ENCODE assay signal across 7 mouse cellular contexts in the genomic region with DNA sequence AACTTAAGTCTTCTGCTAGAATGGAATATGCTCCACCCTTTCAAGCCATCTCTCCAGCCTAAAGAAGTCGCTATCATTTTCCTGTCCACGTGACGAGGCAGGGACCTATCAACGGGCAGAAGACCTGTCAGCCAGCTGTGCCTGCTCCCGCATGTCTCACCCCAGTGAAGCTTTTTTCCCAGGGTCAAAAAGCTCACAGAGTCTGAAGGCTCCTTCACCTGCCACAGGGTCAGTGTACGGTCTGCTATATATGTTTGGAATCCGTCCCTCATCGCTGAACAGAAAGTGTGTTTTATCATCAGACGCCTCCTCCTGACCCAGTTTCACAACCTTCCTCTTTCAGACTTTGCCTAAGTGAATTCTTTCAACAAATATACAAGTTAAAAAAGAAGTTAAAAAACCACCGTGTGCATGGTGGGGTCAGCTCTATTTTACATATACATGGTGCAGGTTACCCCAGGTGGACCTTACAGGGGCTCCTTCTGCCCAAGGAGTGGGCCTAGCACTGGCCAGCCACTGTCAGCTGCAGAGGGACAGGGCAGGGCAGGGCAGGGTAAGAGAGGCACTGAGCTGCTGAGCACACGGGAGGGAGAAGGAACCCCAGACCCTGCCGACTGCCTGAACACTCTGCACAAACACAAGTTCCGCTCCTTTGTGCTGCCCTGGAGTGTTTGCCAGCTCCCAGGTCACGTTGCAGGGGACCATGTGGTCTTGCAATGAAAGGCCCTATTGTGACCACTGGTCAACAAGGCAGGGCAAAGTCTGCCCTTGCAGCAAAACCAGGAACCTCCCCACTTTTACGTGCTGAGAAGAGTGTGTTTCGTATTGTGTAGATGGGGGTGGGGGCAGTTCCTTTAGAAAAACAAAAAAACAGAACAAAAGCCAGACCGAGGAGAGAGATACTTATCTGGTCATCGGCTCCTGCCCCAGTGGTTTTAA.
DNase-seq lines count a peak whose midpoint lies in the region; ATAC-seq and TF ChIP-seq lines count a peak whose summit lies in the region.

No protein-coding gene starts in this region.

- intact Hi-C loops in heart, postnatal 25 days (cut with DNase I) = no loop called here

- H3K9ac ChIP-seq in liver, embryonic 12.5 days = peak overlapping the region; percentile 13; the same call in 1 of the 2 replicates
- H3K9ac ChIP-seq in midbrain, embryonic 16.5 days (ENCODE audit: low read depth, low read length) = no peak overlapping the region
- no peak overlapping the region for H3K9ac ChIP-seq in stomach, postnatal 0 days (ENCODE audit: low read length)

- H3K9me3 ChIP-seq in liver, embryonic 12.5 days (replicated peaks) = no peaks in the 10 kb centered on the region
- no peaks in the 10 kb centered on the region for H3K9me3 ChIP-seq in midbrain, embryonic 16.5 days (replicated peaks; ENCODE audit: control insufficient read depth, low read length, poor library complexity, severe bottlenecking)
- H3K9me3 ChIP-seq in stomach, postnatal 0 days (ENCODE audit: control insufficient read depth, low read length) = no peaks in the 10 kb centered on the region

- peak overlapping the region; percentile 38 for H3K4me2 ChIP-seq in liver, embryonic 12.5 days
- H3K4me2 ChIP-seq in midbrain, embryonic 16.5 days (ENCODE audit: low read length) = no peak overlapping the region
- no peak overlapping the region for H3K4me2 ChIP-seq in stomach, postnatal 0 days (replicated peaks; ENCODE audit: low read depth)

- WGBS in liver, embryonic 12.5 days (ENCODE audit: insufficient replicate concordance) = 24% methylated on average over 18 of the region's 18 CpGs
- 48% methylated on average over 18 of the region's 18 CpGs for WGBS in midbrain, embryonic 16.5 days
- 45% methylated on average over 18 of the region's 18 CpGs for WGBS in stomach, postnatal 0 days

- peaks cover 41% of the 10 kb centered on the region for H3K4me1 ChIP-seq in liver, embryonic 12.5 days
- no peaks in the 10 kb centered on the region for H3K4me1 ChIP-seq in midbrain, embryonic 16.5 days (ENCODE audit: control insufficient read depth, insufficient read depth, low read length)
- no peaks in the 10 kb centered on the region for H3K4me1 ChIP-seq in stomach, postnatal 0 days (replicated peaks; ENCODE audit: control insufficient read depth, insufficient read depth)

- TF ChIP-seq EP300 in stomach, postnatal 0 days (optimal IDR thresholded peaks at IDR 0.05) = no peak

- peak overlapping the region; percentile 69 for H3K27ac ChIP-seq in liver, embryonic 12.5 days
- no peak overlapping the region for H3K27ac ChIP-seq in midbrain, embryonic 16.5 days (ENCODE audit: low read length)
- peak overlapping the region; percentile 84 for H3K27ac ChIP-seq in stomach, postnatal 0 days (replicated peaks)

- no peaks in the 10 kb centered on the region for H3K36me3 ChIP-seq in liver, embryonic 12.5 days
- no peaks in the 10 kb centered on the region for H3K36me3 ChIP-seq in midbrain, embryonic 16.5 days (ENCODE audit: control insufficient read depth, insufficient read depth, low read length)
- H3K36me3 ChIP-seq in stomach, postnatal 0 days (ENCODE audit: control insufficient read depth, insufficient read depth, low read length) = no peaks in the 10 kb centered on the region

- no peaks in the 10 kb centered on the region for H3K27me3 ChIP-seq in liver, embryonic 12.5 days (replicated peaks)
- no peaks in the 10 kb centered on the region for H3K27me3 ChIP-seq in midbrain, embryonic 16.5 days (ENCODE audit: control insufficient read depth, insufficient read depth, low read depth, low read length)
- H3K27me3 ChIP-seq in stomach, postnatal 0 days (ENCODE audit: control insufficient read depth, insufficient read depth, low read length) = no peaks in the 10 kb centered on the region

- no peak for TF ChIP-seq CTCF in stomach, postnatal 0 days (IDR thresholded peaks at IDR 0.05; ENCODE audit: low read depth)

- peak; percentile 84 for ATAC-seq in erythroblast, adult 5-6 weeks (replicated peaks; ENCODE audit: low FRiP score, poor library complexity, severe bottlenecking)
- peak; percentile 67 for ATAC-seq in liver, embryonic 12.5 days
- peak; percentile 79 for ATAC-seq in midbrain, embryonic 16.5 days
- ATAC-seq in stomach, postnatal 0 days (ENCODE audit: low FRiP score, low TSS enrichment) = peak; percentile 95

- peak; percentile 38 for DNase-seq in c-Kit-positive CD71-positive TER-119-positive erythroid progenitor cells, embryonic 14.5 days (ENCODE audit: low spot score)
- peak; percentile 40 for DNase-seq in heart, postnatal 25 days (ENCODE audit: low spot score)
- peak; percentile 75 to 92 for DNase-seq in kidney, postnatal 25 days
- DNase-seq in stomach, postnatal 0 days (ENCODE audit: low spot score) = peak; percentile 90

- no peak overlapping the region for H3K4me3 ChIP-seq in liver, embryonic 12.5 days
- no peak overlapping the region for H3K4me3 ChIP-seq in midbrain, embryonic 16.5 days (ENCODE audit: low read depth, low read length)
- H3K4me3 ChIP-seq in stomach, postnatal 0 days (ENCODE audit: low read depth, low read length) = no peak overlapping the region

Comparison
In these comparisons a context has a peak if more than half of its experiments do, and no peak if none do; other contexts are left out.
1. DNase-seq: peak in every context shown above with its lines; median percentile 90 in stomach, postnatal 0 days; 84 in kidney, postnatal 25 days; 40 in heart, postnatal 25 days; 38 in c-Kit-positive CD71-positive TER-119-positive erythroid progenitor cells, embryonic 14.5 days.